12 mouse cellular contexts compared by ENCODE assay signal in genomic region chr1:133742517-133742916, GRCm38 (mm10). TPM values are rescaled to one million over a fixed set of nuclear protein-coding genes. Genes with fewer than 3 reads are reported as not detected.
DNase-seq lines count a peak whose midpoint lies in the region; ATAC-seq and TF ChIP-seq lines count a peak whose summit lies in the region.
"Had no signal": no experiment of that assay in that cellular context is flagged by ENCODE, and none has a peak within 500 bp of the region (broad histone marks: within the 10 kb centered on the region; RNA-seq: fewer than 3 reads in every experiment).

No protein-coding gene starts in this region.

- peaks cover 16% of the 10 kb centered on the region for H3K36me3 ChIP-seq in intestine, embryonic 14.5 days (ENCODE audit: control insufficient read depth, insufficient read depth, low read length)
- H3K36me3 ChIP-seq in intestine, postnatal 0 days (ENCODE audit: control insufficient read depth, insufficient read depth) = peaks cover 11% of the 10 kb centered on the region; the same call in 1 of the 2 replicates
- H3K36me3 ChIP-seq in embryonic facial prominence, embryonic 10.5 days (replicated peaks) = no peaks in the 10 kb centered on the region
- peaks cover 10% of the 10 kb centered on the region for H3K36me3 ChIP-seq in limb, embryonic 13.5 days

- H3K4me3 ChIP-seq in intestine, embryonic 14.5 days (ENCODE audit: low read depth, low read length) = no peak overlapping the region
- H3K4me3 ChIP-seq in intestine, postnatal 0 days (ENCODE audit: low read depth, low read length) = no peak overlapping the region
- H3K4me3 ChIP-seq in embryonic facial prominence, embryonic 10.5 days = no peak overlapping the region
- no peak overlapping the region for H3K4me3 ChIP-seq in limb, embryonic 13.5 days
- H3K4me3 ChIP-seq: left cerebral cortex, adult 2 months had no signal

- no peaks in the 10 kb centered on the region for H3K27me3 ChIP-seq in intestine, embryonic 14.5 days (replicated peaks; ENCODE audit: control insufficient read depth, insufficient read depth, low read length)
- no peaks in the 10 kb centered on the region for H3K27me3 ChIP-seq in intestine, postnatal 0 days (replicated peaks; ENCODE audit: control insufficient read depth, insufficient read depth, low read length)
- H3K27me3 ChIP-seq in embryonic facial prominence, embryonic 10.5 days (replicated peaks; ENCODE audit: low read depth, poor library complexity, severe bottlenecking) = peaks cover 74% of the 10 kb centered on the region
- H3K27me3 ChIP-seq in limb, embryonic 13.5 days = peaks cover 52% of the 10 kb centered on the region

- H3K9ac ChIP-seq in intestine, embryonic 14.5 days (ENCODE audit: low read length) = no peak overlapping the region
- H3K9ac ChIP-seq in intestine, postnatal 0 days (ENCODE audit: low read depth, low read length) = no peak overlapping the region
- H3K9ac ChIP-seq in limb, embryonic 13.5 days = peak overlapping the region; percentile 45; the same call in 1 of the 2 replicates

- H3K4me2 ChIP-seq in intestine, embryonic 14.5 days (ENCODE audit: low read length) = no peak overlapping the region
- no peak overlapping the region for H3K4me2 ChIP-seq in intestine, postnatal 0 days (replicated peaks; ENCODE audit: low read depth)
- peak overlapping the region; percentile 27 for H3K4me2 ChIP-seq in limb, embryonic 13.5 days (replicated peaks)

- no peaks in the 10 kb centered on the region for H3K9me3 ChIP-seq in intestine, embryonic 14.5 days (ENCODE audit: control insufficient read depth, low read length)
- no peaks in the 10 kb centered on the region for H3K9me3 ChIP-seq in intestine, postnatal 0 days (ENCODE audit: control insufficient read depth)
- no peaks in the 10 kb centered on the region for H3K9me3 ChIP-seq in embryonic facial prominence, embryonic 10.5 days
- H3K9me3 ChIP-seq in limb, embryonic 13.5 days = no peaks in the 10 kb centered on the region

- TF ChIP-seq CTCF in intestine, postnatal 0 days (IDR thresholded peaks at IDR 0.05; ENCODE audit: low read depth) = no peak

- H3K27ac ChIP-seq in intestine, embryonic 14.5 days (ENCODE audit: low read depth) = no peak overlapping the region
- H3K27ac ChIP-seq in intestine, postnatal 0 days (ENCODE audit: low read depth, low read length) = no peak overlapping the region
- peak overlapping the region; percentile 75 for H3K27ac ChIP-seq in embryonic facial prominence, embryonic 10.5 days (replicated peaks)
- H3K27ac ChIP-seq in limb, embryonic 13.5 days = peak overlapping the region; percentile 79
- H3K27ac ChIP-seq: left cerebral cortex, adult 2 months had no signal

- 39% methylated on average over 8 of the region's 8 CpGs for WGBS in intestine, embryonic 14.5 days
- whole genome bisulfite sequencing in intestine, postnatal 0 days = 60% methylated on average over 8 of the region's 8 CpGs
- WGBS in embryonic facial prominence, embryonic 10.5 days = 33% methylated on average over 8 of the region's 8 CpGs
- 18% methylated on average over 8 of the region's 8 CpGs for WGBS in limb, embryonic 13.5 days

- ATAC-seq in intestine, embryonic 14.5 days (replicated peaks; ENCODE audit: low FRiP score, low TSS enrichment, low read depth) = 0 out of 2 replicates have a peak, but pooled peaks have one; percentile 43
- no peak for ATAC-seq in intestine, postnatal 0 days
- peak; percentile 21 for ATAC-seq in limb, embryonic 13.5 days (ENCODE audit: low FRiP score, low read depth)

- peak; percentile 26 for DNase-seq in adrenal gland, postnatal 14 days
- no peak for DNase-seq in adrenal gland, adult 18-20 months (ENCODE audit: low spot score in 2 of 2)
- DNase-seq in intestine, embryonic 14.5 days (ENCODE audit: low spot score) = no peak
- DNase-seq in embryonic facial prominence, embryonic 10.5 days (ENCODE audit: low spot score) = no peak
- no peak for DNase-seq in layer of hippocampus, postnatal 14 days (ENCODE audit: low spot score in 2 of 2)
- DNase-seq in adrenal gland, postnatal 36 days = no peak
- DNase-seq: cerebellum, adult 18-20 months; lung, postnatal 14 days; spleen, adult 18-20 months had no signal

- peaks cover 22% of the 10 kb centered on the region for H3K4me1 ChIP-seq in intestine, embryonic 14.5 days (replicated peaks; ENCODE audit: control insufficient read depth, insufficient read depth, low read length)
- no peaks in the 10 kb centered on the region for H3K4me1 ChIP-seq in intestine, postnatal 0 days (replicated peaks; ENCODE audit: control insufficient read depth, insufficient read depth, low read length)
- peaks cover 38% of the 10 kb centered on the region for H3K4me1 ChIP-seq in embryonic facial prominence, embryonic 10.5 days
- peaks cover 68% of the 10 kb centered on the region for H3K4me1 ChIP-seq in limb, embryonic 13.5 days

RNA-seq across cellular contexts. Expression of gene Lax1, which starts 52.6 kb away (rescaled TPM):
- 0.82 and 7.1 TPM in 2 replicates for total RNA-seq in adrenal gland, postnatal 14 days (2021)
- total RNA-seq in adrenal gland, adult 18-20 months (2021) = under 1 TPM; 0.32 to 0.33 TPM
- 0.45 and 0.89 TPM in 2 replicates for polyA plus RNA-seq in intestine, embryonic 14.5 days (2014; fragmentation: Nextera tagmentation; extraction: Ambion mirVana)
- polyA plus RNA-seq in intestine, postnatal 0 days (2015; fragmentation: Nextera tagmentation; extraction: Ambion mirVana) = 0.38 and 0.47 TPM in 2 replicates
- 0.16 and 0.39 TPM in 2 replicates for polyA plus RNA-seq in embryonic facial prominence, embryonic 10.5 days (2016; fragmentation: Nextera tagmentation; extraction: Ambion mirVana)
- polyA plus RNA-seq in limb, embryonic 13.5 days (2015; fragmentation: Nextera tagmentation; extraction: Ambion mirVana) = 0.79 and 1.1 TPM in 2 replicates
- total RNA-seq in layer of hippocampus, postnatal 14 days (2021) = not detected
- total RNA-seq in adrenal gland, postnatal 36 days (2021) = under 1 TPM in 1 of 2 experiments, not detected in 1; 0.26 TPM

RNA-seq across cellular contexts. Expression of gene Atp2b4, which starts 58.3 kb away (rescaled TPM):
- total RNA-seq in adrenal gland, postnatal 14 days (2021) = 36.6 and 36.7 TPM in 2 replicates
- total RNA-seq in adrenal gland, adult 18-20 months (2021) = 10 to 100 TPM; 25.1 to 41.5 TPM
- 30.7 and 32.3 TPM in 2 replicates for polyA plus RNA-seq in intestine, embryonic 14.5 days (2014; fragmentation: Nextera tagmentation; extraction: Ambion mirVana)
- 9.8 and 11.8 TPM in 2 replicates for polyA plus RNA-seq in intestine, postnatal 0 days (2015; fragmentation: Nextera tagmentation; extraction: Ambion mirVana)
- 4.7 and 5.2 TPM in 2 replicates for polyA plus RNA-seq in embryonic facial prominence, embryonic 10.5 days (2016; fragmentation: Nextera tagmentation; extraction: Ambion mirVana)
- 11.7 and 15.3 TPM in 2 replicates for polyA plus RNA-seq in limb, embryonic 13.5 days (2015; fragmentation: Nextera tagmentation; extraction: Ambion mirVana)
- 10 to 100 TPM; 62.9 to 67.4 TPM for total RNA-seq in layer of hippocampus, postnatal 14 days (2021)
- total RNA-seq in adrenal gland, postnatal 36 days (2021) = 10 to 100 TPM; 21.8 to 34.7 TPM

Comparison
In these comparisons a context has a peak if more than half of its experiments do, and no peak if none do; other contexts are left out.
1. H3K27ac ChIP-seq: peak in embryonic facial prominence, embryonic 10.5 days (single experiment) and limb, embryonic 13.5 days (single experiment); none in intestine, embryonic 14.5 days (single experiment) and intestine, postnatal 0 days (single experiment).